Mouse (Mus musculus): ENCODE results near the gene Rac3. TPM values are rescaled to one million over a fixed set of nuclear protein-coding genes. Genes with fewer than 3 reads are reported as not detected.

Rac3 gene
- total RNA-seq, 2 experiments from 2014 or later, result 83.9 to 98.6 TPM

Other genes with a start within 250 kb of the Rac3 start
- 10 to 100 TPM; 71.3 to 73.5 TPM for gene Mrpl12, start 236.9 kb upstream of the Rac3 start, total RNA-seq (2021)
- 10 to 100 TPM; 25.6 to 27.2 TPM for gene Slc25a10, start 229.6 kb upstream of the Rac3 start, total RNA-seq (2021)
- under 1 TPM; 0.28 to 0.36 TPM for gene Gcgr, start 190.8 kb upstream of the Rac3 start, total RNA-seq (2021)
- gene Mcrip1, start 171.7 kb upstream of the Rac3 start, total RNA-seq (2021), result 10 to 100 TPM; 86.1 to 89.0 TPM
- not detected for gene Ppp1r27, start 170.3 kb upstream of the Rac3 start, total RNA-seq (2021)
- 100 to 1,000 TPM; 142 to 157 TPM for gene P4hb, start 148.2 kb upstream of the Rac3 start, total RNA-seq (2021)
- gene Arhgdia, start 139.8 kb upstream of the Rac3 start, total RNA-seq (2021), result 100 to 1,000 TPM; 366 to 384 TPM
- 10 to 100 TPM; 69.3 to 77.0 TPM for gene Alyref, start 123.1 kb upstream of the Rac3 start, total RNA-seq (2021)
- gene Anapc11, start 123.0 kb upstream of the Rac3 start, total RNA-seq (2021), result 10 to 100 TPM; 88.0 to 96.5 TPM
- gene Npb, start 113.0 kb upstream of the Rac3 start, total RNA-seq (2021), result 1 to 10 TPM; 2.3 to 2.7 TPM
- 100 to 1,000 TPM; 150 TPM for gene Pcyt2, start 103.5 kb upstream of the Rac3 start, total RNA-seq (2021)
- gene Sirt7, start 96.2 kb upstream of the Rac3 start, total RNA-seq (2021), result 10 to 100 TPM; 35.0 to 35.4 TPM
- 10 to 100 TPM; 85.5 to 89.8 TPM for gene Mafg, start 87.9 kb upstream of the Rac3 start, total RNA-seq (2021)
- 1 to 10 TPM; 4.7 to 5.1 TPM for gene Pycr1, start 77.7 kb upstream of the Rac3 start, total RNA-seq (2021)
- gene Myadml2, start 73.3 kb upstream of the Rac3 start, total RNA-seq (2021), result 1 to 10 TPM; 3.0 to 3.5 TPM
- 10 to 100 TPM in 1 of 2 experiments, 1 to 10 TPM in 1; 7.9 to 10.2 TPM for gene Notum, start 60.3 kb upstream of the Rac3 start, total RNA-seq (2021)
- 10 to 100 TPM; 54.2 to 58.9 TPM for gene Aspscr1, start 48.5 kb upstream of the Rac3 start, total RNA-seq (2021)
- gene Cenpx, start 7.7 kb upstream of the Rac3 start, total RNA-seq (2021), result 10 to 100 TPM; 26.8 to 28.9 TPM
- gene Lrrc45, start 7.5 kb upstream of the Rac3 start, total RNA-seq (2021), result 10 to 100 TPM; 56.0 to 58.2 TPM
- gene Dcxr, start 5.8 kb downstream of the Rac3 start, total RNA-seq (2021), result 10 to 100 TPM; 10.4 to 12.0 TPM
- 1 to 10 TPM; 2.1 to 2.2 TPM for gene Cbr2, start 10.6 kb downstream of the Rac3 start, total RNA-seq (2021)
- 10 to 100 TPM; 16.1 to 21.9 TPM for gene Hmga1b, start 41.3 kb downstream of the Rac3 start, total RNA-seq (2021)
- 10 to 100 TPM; 79.0 to 81.2 TPM for gene Rfng, start 62.7 kb downstream of the Rac3 start, total RNA-seq (2021)
- gene Gps1, start 62.8 kb downstream of the Rac3 start, total RNA-seq (2021), result 100 to 1,000 TPM; 137 to 138 TPM
- 10 to 100 TPM; 40.1 to 45.5 TPM for gene Dus1l, start 74.9 kb downstream of the Rac3 start, total RNA-seq (2021)
- gene Fasn, start 103.1 kb downstream of the Rac3 start, total RNA-seq (2021), result 100 to 1,000 TPM; 223 to 257 TPM
- gene Ccdc57, start 211.4 kb downstream of the Rac3 start, total RNA-seq (2021), result 1 to 10 TPM; 5.7 to 7.8 TPM
- gene Slc16a3, start 227.0 kb downstream of the Rac3 start, total RNA-seq (2021), result 1 to 10 TPM; 2.1 to 3.3 TPM

Measured in layer of hippocampus, postnatal 14 days (tissue).